Comparison of ENCODE assay signal across 8 mouse cellular contexts in the genomic region with DNA sequence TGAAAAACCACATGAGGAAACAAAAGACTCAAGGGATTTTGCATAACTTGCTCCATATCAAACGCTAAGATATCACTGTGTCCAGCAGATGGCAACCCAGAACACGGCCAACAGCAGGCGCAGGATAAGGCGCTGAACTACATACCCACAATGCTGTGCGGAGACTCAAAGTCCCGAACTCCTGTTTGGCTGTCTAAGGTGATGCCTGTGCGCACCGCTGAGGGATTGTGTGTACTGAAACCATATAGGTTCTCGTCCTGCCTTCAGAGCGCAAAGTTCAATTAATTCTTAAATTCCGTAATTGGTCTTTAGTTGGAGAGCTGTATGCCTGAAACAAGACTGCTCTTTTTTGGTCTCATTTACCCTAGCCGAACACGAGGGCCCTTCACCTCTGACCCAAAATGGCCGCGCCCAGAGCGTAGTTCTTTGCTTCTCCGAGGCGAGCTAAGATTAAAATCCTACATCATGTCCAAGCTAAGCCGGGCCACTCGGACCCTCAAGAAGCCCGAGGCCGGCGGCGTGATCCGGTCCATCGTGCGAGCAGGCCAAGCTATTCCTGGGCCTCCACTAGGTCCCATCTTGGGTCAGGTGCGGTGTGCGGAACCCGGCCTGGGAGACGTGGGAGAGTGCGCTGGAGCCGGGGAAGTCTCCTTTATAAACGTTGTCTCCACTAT. TPM values are rescaled to one million over a fixed set of nuclear protein-coding genes. Genes with fewer than 3 reads are reported as not detected.
DNase-seq lines count a peak whose midpoint lies in the region; ATAC-seq and TF ChIP-seq lines count a peak whose summit lies in the region.

A gene (plus strand): TSS at position 220 of the 674 bp plus-strand sequence.

- TF ChIP-seq EP300 in liver, embryonic 14.5 days (IDR thresholded peaks at IDR 0.05; ENCODE audit: low read depth): peak; percentile 63
- TF ChIP-seq EP300 in stomach, postnatal 0 days (optimal IDR thresholded peaks at IDR 0.05): peak; percentile 61

- DNase-seq in CD8-positive naive resting alpha-beta T cell, adult 2 months (ENCODE audit: low read depth in 2 of 2, low spot score in 2 of 2): peak; percentile 83 to 90
- DNase-seq in c-Kit-positive CD71-negative TER-119-negative erythroid progenitor cells, embryonic 14.5 days (ENCODE audit: low read depth): peak; percentile 93
- peak; percentile 87 for DNase-seq in forebrain, embryonic 10.5 days (ENCODE audit: extremely low spot score, low spot score)
- DNase-seq in kidney, postnatal 25 days: peak; percentile 94
- peak; percentile 86 to 88 (median 87) for DNase-seq in liver, embryonic 14.5 days (ENCODE audit: low read depth in 3 of 3, low spot score in 3 of 3)
- peak; percentile 91 for DNase-seq in neural tube, embryonic 11.5 days (ENCODE audit: low spot score)
- peak; percentile 92 for DNase-seq in stomach, postnatal 0 days (ENCODE audit: low spot score)

- peak within 1 kb of the TSS; percentile 76 for H3K9ac ChIP-seq in heart, embryonic 15.5 days
- H3K9ac ChIP-seq in liver, embryonic 14.5 days (replicated peaks): peak within 1 kb of the TSS; percentile 87
- H3K9ac ChIP-seq in neural tube, embryonic 11.5 days (ENCODE audit: low read length): peak within 1 kb of the TSS; percentile 84
- H3K9ac ChIP-seq in stomach, postnatal 0 days (ENCODE audit: low read length): peak within 1 kb of the TSS; percentile 86

- peak within 1 kb of the TSS; percentile 94 for H3K27ac ChIP-seq in forebrain, embryonic 10.5 days
- peak within 1 kb of the TSS; percentile 74 for H3K27ac ChIP-seq in heart, embryonic 15.5 days
- H3K27ac ChIP-seq in liver, embryonic 14.5 days: no peak within 1 kb of the TSS
- H3K27ac ChIP-seq in neural tube, embryonic 11.5 days (ENCODE audit: low read depth, low read length): peak within 1 kb of the TSS; percentile 69; the same call in 1 of the 2 replicates
- H3K27ac ChIP-seq in stomach, postnatal 0 days (replicated peaks): peak within 1 kb of the TSS; percentile 76

- under 1% methylated on average over 34 of the region's 34 CpGs for WGBS in forebrain, embryonic 10.5 days
- under 1% methylated on average over 34 of the region's 34 CpGs for WGBS in heart, embryonic 15.5 days
- WGBS in liver, embryonic 14.5 days (ENCODE audit: insufficient replicate concordance): under 1% methylated on average over 34 of the region's 34 CpGs
- whole genome bisulfite sequencing in neural tube, embryonic 11.5 days: under 1% methylated on average over 34 of the region's 34 CpGs
- under 1% methylated on average over 34 of the region's 34 CpGs for WGBS in stomach, postnatal 0 days

- TF ChIP-seq CTCF in liver, embryonic 14.5 days (IDR thresholded peaks at IDR 0.05; ENCODE audit: low read depth): peak; percentile 95
- TF ChIP-seq CTCF in stomach, postnatal 0 days (IDR thresholded peaks at IDR 0.05; ENCODE audit: low read depth): peak; percentile 95

- H3K9me3 ChIP-seq in forebrain, embryonic 10.5 days: no peaks in the 10 kb centered on the region
- H3K9me3 ChIP-seq in heart, embryonic 15.5 days (replicated peaks): no peaks in the 10 kb centered on the region
- no peaks in the 10 kb centered on the region for H3K9me3 ChIP-seq in liver, embryonic 14.5 days (ENCODE audit: control insufficient read depth, low read length)
- no peaks in the 10 kb centered on the region for H3K9me3 ChIP-seq in neural tube, embryonic 11.5 days (ENCODE audit: control insufficient read depth, low read length)
- H3K9me3 ChIP-seq in stomach, postnatal 0 days (ENCODE audit: control insufficient read depth, low read length): no peaks in the 10 kb centered on the region

- peak within 1 kb of the TSS; percentile 89 for H3K4me3 ChIP-seq in forebrain, embryonic 10.5 days
- peak within 1 kb of the TSS; percentile 78 for H3K4me3 ChIP-seq in heart, embryonic 15.5 days
- peak within 1 kb of the TSS; percentile 89 to 96 for H3K4me3 ChIP-seq in liver, embryonic 14.5 days (ENCODE audit: insufficient read depth in 1 of 2, low read depth in 2 of 2, low read length in 2 of 2)
- H3K4me3 ChIP-seq in neural tube, embryonic 11.5 days (ENCODE audit: low read depth, low read length): peak within 1 kb of the TSS; percentile 73
- peak within 1 kb of the TSS; percentile 77 for H3K4me3 ChIP-seq in stomach, postnatal 0 days (ENCODE audit: low read depth, low read length)

- peaks cover 31% of the 10 kb centered on the region for H3K36me3 ChIP-seq in forebrain, embryonic 10.5 days (replicated peaks)
- peaks cover 31% of the 10 kb centered on the region for H3K36me3 ChIP-seq in heart, embryonic 15.5 days
- H3K36me3 ChIP-seq in liver, embryonic 14.5 days (replicated peaks; ENCODE audit: control insufficient read depth, insufficient read depth, low read depth): peaks cover 12% of the 10 kb centered on the region
- H3K36me3 ChIP-seq in neural tube, embryonic 11.5 days (ENCODE audit: control insufficient read depth, insufficient read depth, low read length): peaks cover 8% of the 10 kb centered on the region; the same call in 1 of the 2 replicates
- 0 out of 2 replicates have a peak, but pooled peaks cover 3% of the 10 kb centered on the region for H3K36me3 ChIP-seq in stomach, postnatal 0 days (ENCODE audit: control insufficient read depth, insufficient read depth, low read length)

- H3K4me2 ChIP-seq in heart, embryonic 15.5 days: peak within 1 kb of the TSS; percentile 73
- peak within 1 kb of the TSS; percentile 78 for H3K4me2 ChIP-seq in liver, embryonic 14.5 days (ENCODE audit: low read depth)
- peak within 1 kb of the TSS; percentile 48 for H3K4me2 ChIP-seq in neural tube, embryonic 11.5 days (ENCODE audit: low read depth)
- H3K4me2 ChIP-seq in stomach, postnatal 0 days (replicated peaks; ENCODE audit: low read depth): peak within 1 kb of the TSS; percentile 70

- H3K27me3 ChIP-seq in forebrain, embryonic 10.5 days (ENCODE audit: poor library complexity, severe bottlenecking): no peaks in the 10 kb centered on the region
- no peaks in the 10 kb centered on the region for H3K27me3 ChIP-seq in heart, embryonic 15.5 days
- H3K27me3 ChIP-seq in liver, embryonic 14.5 days (ENCODE audit: control insufficient read depth, insufficient read depth, low read length): no peaks in the 10 kb centered on the region
- H3K27me3 ChIP-seq in neural tube, embryonic 11.5 days (ENCODE audit: control insufficient read depth, insufficient read depth, low read length): no peaks in the 10 kb centered on the region
- no peaks in the 10 kb centered on the region for H3K27me3 ChIP-seq in stomach, postnatal 0 days (ENCODE audit: control insufficient read depth, insufficient read depth, low read length)

- peak; percentile 94 for ATAC-seq in heart, embryonic 15.5 days (replicated peaks; ENCODE audit: insufficient number of reproducible peaks, insufficient read depth, low FRiP score, low read depth)
- ATAC-seq in liver, embryonic 14.5 days (ENCODE audit: insufficient read depth): peak; percentile 97
- peak; percentile 94 for ATAC-seq in neural tube, embryonic 11.5 days (ENCODE audit: insufficient read depth, low FRiP score, low TSS enrichment)
- ATAC-seq in stomach, postnatal 0 days (ENCODE audit: low FRiP score, low TSS enrichment): peak; percentile 98

- peaks cover 13% of the 10 kb centered on the region for H3K4me1 ChIP-seq in forebrain, embryonic 10.5 days
- peaks cover 6% of the 10 kb centered on the region for H3K4me1 ChIP-seq in heart, embryonic 15.5 days (replicated peaks)
- peaks cover 4 to 10% of the 10 kb centered on the region in 2 experiments; a peak in 3 of 4 replicates for H3K4me1 ChIP-seq in liver, embryonic 14.5 days (replicated peaks; ENCODE audit: control insufficient read depth in 2 of 2, insufficient read depth in 2 of 2, low read length in 1 of 2)
- peaks cover 4% of the 10 kb centered on the region; the same call in 1 of the 2 replicates for H3K4me1 ChIP-seq in neural tube, embryonic 11.5 days (ENCODE audit: control insufficient read depth, insufficient read depth, low read length)
- peaks cover 4% of the 10 kb centered on the region; the same call in 1 of the 2 replicates for H3K4me1 ChIP-seq in stomach, postnatal 0 days (replicated peaks; ENCODE audit: control insufficient read depth, insufficient read depth)

RNA-seq across cellular contexts. Expression of the gene that starts here (rescaled TPM):
- 153 and 161 TPM in 2 replicates for polyA plus RNA-seq in forebrain, embryonic 10.5 days (2016; fragmentation: Nextera tagmentation; extraction: Ambion mirVana)
- polyA plus RNA-seq in heart, embryonic 15.5 days (2015; fragmentation: Nextera tagmentation; extraction: Ambion mirVana): 82.6 and 97.3 TPM in 2 replicates
- polyA plus RNA-seq in liver, embryonic 14.5 days (2012; rRNA removed): 17.8 and 31.8 TPM in 2 replicates
- 64.7 and 66.2 TPM in 2 replicates for polyA plus RNA-seq in liver, embryonic 14.5 days (2014; fragmentation: Nextera tagmentation; extraction: Ambion mirVana)
- polyA plus RNA-seq in neural tube, embryonic 11.5 days (2014; fragmentation: Nextera tagmentation; extraction: Ambion mirVana): 143 and 150 TPM in 2 replicates
- polyA plus RNA-seq in stomach, postnatal 0 days (2015; fragmentation: Nextera tagmentation; extraction: Ambion mirVana): 67.9 and 78.0 TPM in 2 replicates
